Comparison of ENCODE assay signal across 19 mouse cellular contexts in the genomic region with DNA sequence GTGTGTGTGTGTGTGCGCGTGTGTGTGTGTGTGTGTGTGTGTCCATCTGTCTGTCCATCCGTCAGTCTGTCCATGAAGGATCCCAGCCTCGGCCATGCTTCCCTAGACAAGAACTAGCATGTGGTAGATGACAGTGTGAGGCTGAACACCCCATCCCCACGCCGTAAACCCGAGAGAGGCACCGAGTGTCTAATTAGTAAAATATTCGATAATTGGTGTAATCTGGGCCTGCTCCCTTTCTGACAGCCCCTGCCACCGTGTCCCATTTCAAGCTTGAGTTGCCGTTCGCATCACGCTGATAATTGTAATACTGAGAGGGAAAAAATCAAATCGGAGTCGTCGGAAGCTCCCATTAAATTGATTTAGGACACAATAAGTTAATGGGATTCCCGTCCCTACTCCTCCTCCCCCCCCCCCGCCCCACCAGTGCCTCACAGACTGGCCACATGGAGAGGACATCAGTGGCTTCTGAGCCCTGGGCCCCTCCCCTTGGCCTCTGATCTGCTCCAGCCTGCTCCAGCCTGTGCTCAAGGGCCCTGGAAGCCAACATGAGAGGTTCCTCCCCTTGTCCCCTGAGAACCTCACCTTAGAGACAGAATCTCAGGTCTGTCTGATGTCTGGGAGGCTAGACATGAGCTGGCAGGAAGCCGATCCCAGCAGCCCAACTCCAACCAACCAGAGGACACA.
DNase-seq lines count a peak whose midpoint lies in the region; ATAC-seq lines count a peak whose summit lies in the region.
"Had no signal": no experiment of that assay in that cellular context is flagged by ENCODE, and none has a peak within 500 bp of the region (broad histone marks: within the 10 kb centered on the region; RNA-seq: fewer than 3 reads in every experiment).

No protein-coding gene starts in this region.

- peaks cover 6% of the 10 kb centered on the region for H3K27me3 ChIP-seq in hindbrain, embryonic 13.5 days
- no peaks in the 10 kb centered on the region for H3K27me3 ChIP-seq in hindbrain, embryonic 11.5 days (ENCODE audit: control insufficient read depth, insufficient read depth, low read length)
- H3K27me3 ChIP-seq in forebrain, embryonic 14.5 days (replicated peaks; ENCODE audit: control insufficient read depth, insufficient read depth, low read length), result no peaks in the 10 kb centered on the region
- H3K27me3 ChIP-seq in neural tube, embryonic 13.5 days, result no peaks in the 10 kb centered on the region
- H3K27me3 ChIP-seq: liver, embryonic 13.5 days; lung, embryonic 15.5 days; stomach, embryonic 15.5 days had no signal

- ATAC-seq in hindbrain, embryonic 13.5 days (ENCODE audit: low FRiP score), result 0 out of 2 replicates have a peak, but pooled peaks have one; percentile 39
- ATAC-seq in hindbrain, embryonic 11.5 days (ENCODE audit: low FRiP score), result no peak
- ATAC-seq in forebrain, embryonic 14.5 days, result peak; percentile 69
- peak; percentile 76 for ATAC-seq in neural tube, embryonic 13.5 days (ENCODE audit: low read depth)

- 56% methylated on average over 19 of the region's 19 CpGs for WGBS in hindbrain, embryonic 13.5 days
- 67% methylated on average over 16 of the region's 19 CpGs for WGBS in hindbrain, embryonic 11.5 days
- WGBS in forebrain, embryonic 14.5 days, result 15% methylated on average over 19 of the region's 19 CpGs
- 41% methylated on average over 19 of the region's 19 CpGs for WGBS in neural tube, embryonic 13.5 days

- H3K4me2 ChIP-seq in hindbrain, embryonic 13.5 days, result no peak overlapping the region
- H3K4me2 ChIP-seq in hindbrain, embryonic 11.5 days (replicated peaks; ENCODE audit: low read depth, low read length), result no peak overlapping the region
- H3K4me2 ChIP-seq in forebrain, embryonic 14.5 days (ENCODE audit: low read length), result peak overlapping the region; percentile 24; the same call in 1 of the 2 replicates
- no peak overlapping the region for H3K4me2 ChIP-seq in neural tube, embryonic 13.5 days
- H3K4me2 ChIP-seq: limb, embryonic 12.5 days; liver, embryonic 13.5 days; lung, embryonic 15.5 days; stomach, embryonic 15.5 days had no signal

- no peak overlapping the region for H3K9ac ChIP-seq in hindbrain, embryonic 13.5 days
- no peak overlapping the region for H3K9ac ChIP-seq in hindbrain, embryonic 11.5 days (ENCODE audit: low read depth, low read length)
- H3K9ac ChIP-seq in forebrain, embryonic 14.5 days (ENCODE audit: low read length), result peak overlapping the region; percentile 21; the same call in 1 of the 2 replicates
- no peak overlapping the region for H3K9ac ChIP-seq in neural tube, embryonic 13.5 days
- H3K9ac ChIP-seq: kidney, embryonic 15.5 days; limb, embryonic 12.5 days; liver, embryonic 13.5 days; lung, embryonic 15.5 days; stomach, embryonic 15.5 days had no signal

- H3K27ac ChIP-seq in hindbrain, embryonic 13.5 days, result peak overlapping the region; percentile 66
- H3K27ac ChIP-seq in hindbrain, embryonic 11.5 days (ENCODE audit: low read depth, low read length), result no peak overlapping the region
- H3K27ac ChIP-seq in forebrain, embryonic 14.5 days (ENCODE audit: low read depth, low read length), result peak overlapping the region; percentile 86
- H3K27ac ChIP-seq in neural tube, embryonic 13.5 days (replicated peaks), result peak overlapping the region; percentile 77
- H3K27ac ChIP-seq: kidney, embryonic 15.5 days; layer of hippocampus, adult 2 months; left cerebral cortex, adult 2 months; limb, embryonic 12.5 days; liver, embryonic 13.5 days; lung, embryonic 15.5 days; stomach, embryonic 15.5 days had no signal

- peaks cover 38% of the 10 kb centered on the region for H3K4me1 ChIP-seq in hindbrain, embryonic 13.5 days (replicated peaks)
- H3K4me1 ChIP-seq in hindbrain, embryonic 11.5 days (replicated peaks; ENCODE audit: control insufficient read depth, insufficient read depth, low read length), result 0 out of 2 replicates have a peak, but pooled peaks cover 3% of the 10 kb centered on the region
- H3K4me1 ChIP-seq in forebrain, embryonic 14.5 days (ENCODE audit: control insufficient read depth, insufficient read depth, low read length), result peaks cover 23% of the 10 kb centered on the region
- peaks cover 29% of the 10 kb centered on the region for H3K4me1 ChIP-seq in neural tube, embryonic 13.5 days (replicated peaks)
- H3K4me1 ChIP-seq: liver, embryonic 13.5 days; lung, embryonic 15.5 days; stomach, embryonic 15.5 days had no signal

- intact Hi-C loops in heart, postnatal 36 days (cut with DNase I), result no loop called here

- no peaks in the 10 kb centered on the region for H3K36me3 ChIP-seq in hindbrain, embryonic 13.5 days
- H3K36me3 ChIP-seq in hindbrain, embryonic 11.5 days (ENCODE audit: control insufficient read depth, insufficient read depth, low read length), result no peaks in the 10 kb centered on the region
- H3K36me3 ChIP-seq in forebrain, embryonic 14.5 days (ENCODE audit: control insufficient read depth, insufficient read depth, low read length), result no peaks in the 10 kb centered on the region
- no peaks in the 10 kb centered on the region for H3K36me3 ChIP-seq in neural tube, embryonic 13.5 days
- H3K36me3 ChIP-seq: kidney, embryonic 15.5 days; limb, embryonic 12.5 days; liver, embryonic 13.5 days; lung, embryonic 15.5 days; stomach, embryonic 15.5 days had no signal

- no peak for DNase-seq in hindbrain, embryonic 11.5 days (ENCODE audit: low spot score)
- DNase-seq in MN1 (ENCODE audit: low spot score), result peak; percentile 54
- peak; percentile 73 for DNase-seq in forebrain, embryonic 14.5 days (ENCODE audit: low spot score)
- no peak for DNase-seq in gastrocnemius, postnatal 25 days
- no peak for DNase-seq in urinary bladder, postnatal 25 days (ENCODE audit: low spot score)
- no peak for DNase-seq in heart, postnatal 36 days
- DNase-seq: adrenal gland, postnatal 10 days; cerebellum, adult 18-20 months; cerebellum, postnatal 36 days; gastrocnemius, postnatal 14 days; liver, embryonic 13.5 days had no signal

- no peaks in the 10 kb centered on the region for H3K9me3 ChIP-seq in hindbrain, embryonic 13.5 days
- no peaks in the 10 kb centered on the region for H3K9me3 ChIP-seq in hindbrain, embryonic 11.5 days (ENCODE audit: control insufficient read depth, low read length)
- H3K9me3 ChIP-seq in forebrain, embryonic 14.5 days (replicated peaks; ENCODE audit: control insufficient read depth, low read length), result no peaks in the 10 kb centered on the region
- no peaks in the 10 kb centered on the region for H3K9me3 ChIP-seq in neural tube, embryonic 13.5 days
- H3K9me3 ChIP-seq: kidney, embryonic 15.5 days; limb, embryonic 12.5 days; liver, embryonic 13.5 days; lung, embryonic 15.5 days; stomach, embryonic 15.5 days had no signal

- H3K4me3 ChIP-seq in hindbrain, embryonic 13.5 days, result no peak overlapping the region
- no peak overlapping the region for H3K4me3 ChIP-seq in hindbrain, embryonic 11.5 days (ENCODE audit: low read depth, low read length)
- H3K4me3 ChIP-seq in forebrain, embryonic 14.5 days (ENCODE audit: low read depth, low read length), result no peak overlapping the region
- H3K4me3 ChIP-seq in neural tube, embryonic 13.5 days, result no peak overlapping the region
- H3K4me3 ChIP-seq: kidney, embryonic 15.5 days; layer of hippocampus, adult 2 months; left cerebral cortex, adult 2 months; limb, embryonic 12.5 days; liver, embryonic 13.5 days; lung, embryonic 15.5 days; stomach, embryonic 15.5 days had no signal

Comparison
In these comparisons a context has a peak if more than half of its experiments do, and no peak if none do; other contexts are left out.
1. DNase-seq: peak in MN1 (single experiment) and forebrain, embryonic 14.5 days (single experiment); none in hindbrain, embryonic 11.5 days (single experiment), gastrocnemius, postnatal 25 days (single experiment), urinary bladder, postnatal 25 days (single experiment) and heart, postnatal 36 days (0 of 2).